Mouse (Mus musculus): ENCODE data around the gene Rac3.
"Not testable (repeated sequence)": the region's sequence is repeated elsewhere in the genome, so short reads cannot be mapped to it uniquely, and the experiment has no call there.

DNA sequence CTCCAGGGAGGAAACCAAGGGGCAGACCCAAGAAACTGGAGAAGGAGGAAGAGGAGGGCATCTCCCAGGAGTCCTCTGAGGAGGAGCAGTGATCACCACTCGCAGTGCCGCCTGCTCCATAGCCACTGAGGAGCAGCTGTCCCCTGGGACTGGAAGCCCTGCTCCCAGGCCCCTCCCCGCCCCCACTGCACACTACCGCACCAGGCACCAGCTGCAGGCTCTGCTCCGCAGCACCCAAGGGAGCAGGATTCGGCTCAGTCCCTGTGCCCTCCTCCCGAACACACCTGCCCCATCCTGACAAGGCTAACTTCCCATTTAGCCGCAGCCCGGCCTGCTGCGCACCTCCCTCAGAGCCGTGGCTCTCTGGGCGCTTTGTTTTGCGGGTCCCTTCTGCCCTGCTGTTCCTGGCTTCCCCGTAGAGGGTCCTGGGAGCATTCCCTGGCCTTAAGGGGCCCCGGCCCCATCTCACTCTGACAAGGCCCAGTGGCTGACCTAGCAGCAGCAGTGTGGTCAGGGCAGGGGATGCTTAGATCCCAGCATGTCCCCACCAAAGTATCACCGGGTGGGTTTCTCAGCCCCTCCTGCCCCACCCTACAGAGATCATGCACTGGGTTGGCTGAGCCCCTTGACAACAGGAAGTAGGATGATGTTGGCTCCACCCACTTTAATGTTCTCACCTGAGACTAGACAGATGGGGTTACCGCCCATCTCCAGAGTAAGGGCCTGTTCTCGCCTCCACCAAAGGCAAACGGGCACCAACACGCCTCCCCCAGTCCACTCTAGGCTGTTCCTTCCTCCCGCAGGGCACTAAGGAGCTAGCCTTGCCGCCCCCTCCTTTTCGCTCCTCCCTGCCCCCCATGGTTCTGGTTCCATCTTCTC, 42.1 kb downstream of the Rac3 start:
- not testable (repeated sequence) for TF ChIP-seq CTCF (IDR thresholded peaks at IDR 0.05; ENCODE audit: control insufficient read depth, insufficient read depth, insufficient read length); USF1 (IDR thresholded peaks at IDR 0.05; ENCODE audit: low read depth); MYOD1 (IDR thresholded peaks at IDR 0.05; ENCODE audit: control insufficient read depth, insufficient read length, low read depth)

All from C2C12 (cell line).